Mouse (Mus musculus) cerebellum, postnatal 25 days (tissue): ENCODE measurements at regions not wholly inside any gene's neighbourhood (a gene's known extent, or its start where the extent isn't known, plus 50 kb on each side); places are given as distances from the start of the nearest gene placed in this dataset.
A peak's percentile ranks its signal among the peaks of the same experiment; 100 is the strongest.

Source experiments
- DNase-seq, 2 experiments: peaks; one replicate each; pipeline ENCODE4 v3.0.0; 2021; ENCODE audit warnings: mixed read lengths in 2 of 2

- DNase-seq: no peak
Observed at GRCm38 (mm10) chr1:190639846-190640245, 271.7 kb downstream of the Rps6kc1 start.

- no peak for DNase-seq
Observed at GRCm38 (mm10) chr1:190634935-190635334, 276.6 kb downstream of the Rps6kc1 start.

- DNase-seq: no peak
Observed at GRCm38 (mm10) chr1:190631641-190632040, 279.9 kb downstream of the Rps6kc1 start.

- no peak for DNase-seq
Observed at GRCm38 (mm10) chr1:190630193-190630592, 281.4 kb downstream of the Rps6kc1 start.

GRCm38 (mm10) chr1:190623916-190624315 lies 287.7 kb downstream of the Rps6kc1 start:
- DNase-seq: no peak

- DNase-seq: no peak
Observed at GRCm38 (mm10) chr1:190600425-190600824, 311.1 kb downstream of the Rps6kc1 start.

- DNase-seq: no peak
Observed at GRCm38 (mm10) chr1:190599622-190600021, 311.9 kb downstream of the Rps6kc1 start.

GRCm38 (mm10) chr1:190596209-190596608 lies 315.4 kb downstream of the Rps6kc1 start:
- DNase-seq: no peak

GRCm38 (mm10) chr1:190591621-190592020 lies 319.9 kb downstream of the Rps6kc1 start:
- no peak for DNase-seq

GRCm38 (mm10) chr1:190589586-190589985 lies 322.0 kb downstream of the Rps6kc1 start:
- no peak for DNase-seq

GRCm38 (mm10) chr1:190583272-190583671 lies 328.3 kb downstream of the Rps6kc1 start:
- no peak for DNase-seq

GRCm38 (mm10) chr1:190580653-190581052 lies 330.9 kb downstream of the Rps6kc1 start:
- DNase-seq: no peak

- DNase-seq: no peak
Observed at GRCm38 (mm10) chr1:190570981-190571380, 340.6 kb downstream of the Rps6kc1 start.

- DNase-seq: no peak
Observed at GRCm38 (mm10) chr1:190570563-190570962, 341.0 kb downstream of the Rps6kc1 start.

GRCm38 (mm10) chr1:190566744-190567143 lies 344.8 kb downstream of the Rps6kc1 start:
- DNase-seq: peak; percentile 95

- DNase-seq: no peak
Observed at GRCm38 (mm10) chr1:190562865-190563457, 348.6 kb downstream of the Rps6kc1 start.

GRCm38 (mm10) chr1:190560086-190560485 lies 351.5 kb downstream of the Rps6kc1 start:
- DNase-seq: no peak

- DNase-seq: no peak
Observed at GRCm38 (mm10) chr1:190541892-190542291, 369.7 kb downstream of the Rps6kc1 start.

GRCm38 (mm10) chr1:190532879-190533676 lies 362.6 kb upstream of the Prox1 start:
- DNase-seq: no peak

- DNase-seq: no peak
Observed at GRCm38 (mm10) chr1:190531224-190531623, 360.7 kb upstream of the Prox1 start.

- no peak for DNase-seq
Observed at GRCm38 (mm10) chr1:190530079-190530478, 359.6 kb upstream of the Prox1 start.

- no peak for DNase-seq
Observed at GRCm38 (mm10) chr1:190527545-190528137, 357.1 kb upstream of the Prox1 start.

- peak in 1 of 2 experiments; percentile 15 for DNase-seq
Observed at GRCm38 (mm10) chr1:190526634-190527033, 356.1 kb upstream of the Prox1 start.

- no peak for DNase-seq
Observed at GRCm38 (mm10) chr1:190526046-190526445, 355.5 kb upstream of the Prox1 start.
